Mouse (Mus musculus) megakaryocyte, embryonic 14.5 days (primary cell): ENCODE data around the gene Fmo5. TPM values are rescaled to one million over a fixed set of nuclear protein-coding genes. Genes with fewer than 3 reads are reported as not detected.

Experiments
- H3K27me3 ChIP-seq: replicated peaks from 2 replicates; pipeline ENCODE3; 2012; ENCODE audit warnings: inconsistent platforms
- H3K36me3 ChIP-seq: replicated peaks from 2 replicates; pipeline ENCODE3; 2012; ENCODE audit warnings: low read length, inconsistent platforms, mixed read lengths
- H3K4me1 ChIP-seq: 2 replicates; pipeline ENCODE4 v1.6.1; 2012; ENCODE audit warnings: inconsistent platforms
- H3K4me3 ChIP-seq: replicated peaks from 2 replicates; pipeline ENCODE3; 2012; ENCODE audit warnings: moderate library complexity, mild to moderate bottlenecking, inconsistent platforms
- H3K9me3 ChIP-seq: 2 replicates; pipeline ENCODE4 v1.6.1; 2012; ENCODE audit warnings: inconsistent platforms
- FLI1 ChIP-seq: IDR thresholded peaks from 2 replicates; pipeline ENCODE4 v1.6.1; 2012; ENCODE audit warnings: low read length, inconsistent platforms, mixed read lengths
- GATA1 ChIP-seq: IDR thresholded peaks from 3 replicates; pipeline ENCODE4 v1.6.1; 2012; ENCODE audit warnings: mixed read lengths, low read length, inconsistent platforms, borderline replicate concordance
- polyA plus RNA-seq: library from polyadenylated mRNA; stranded (reverse); fragments of >175 nt; gene quantifications from 2 replicates; pipeline ENCODE4 v1.2.3, GENCODE M21; 2012; ENCODE audit warnings: low replicate concordance; ENCODE audit not compliant: insufficient read depth

The Fmo5 gene
- polyA plus RNA-seq, 1 experiment = 0.96 TPM

GRCm38 (mm10) chr3:97691443-97692017 is 62.9 kb downstream of the Fmo5 start:
- TF ChIP-seq GATA1 = no peak
- no peak for TF ChIP-seq FLI1
- H3K4me1 ChIP-seq = no peaks in the 10 kb centered on the region; the same call in 1 of the 2 replicates
- no peak overlapping the region for H3K4me3 ChIP-seq

GRCm38 (mm10) chr3:97693806-97694205 is 65.2 kb downstream of the Fmo5 start:
- no peak for TF ChIP-seq GATA1
- no peak for TF ChIP-seq FLI1
- Histone ChIP-seq H3K4me3 (no peak overlapping the region), H3K27me3 (peaks cover 45% of the 10 kb centered on the region), H3K36me3 (no peaks in the 10 kb centered on the region), H3K9me3 (no peaks in the 10 kb centered on the region), H3K4me1 (no peaks in the 10 kb centered on the region; the same call in 1 of the 2 replicates)

More at GRCm38 (mm10) chr3:97691443-97692017, 62.9 kb downstream of the Fmo5 start:
- Histone ChIP-seq H3K27me3 (peaks cover 51% of the 10 kb centered on the region), H3K9me3 (no peaks in the 10 kb centered on the region), H3K36me3 (no peaks in the 10 kb centered on the region)

GRCm38 (mm10) chr3:97696866-97697265 is 68.3 kb downstream of the Fmo5 start:
- TF ChIP-seq FLI1 = no peak
- no peak for TF ChIP-seq GATA1
- no peaks in the 10 kb centered on the region for H3K36me3 ChIP-seq
- peaks cover 47% of the 10 kb centered on the region for H3K27me3 ChIP-seq
- H3K4me1 ChIP-seq = no peaks in the 10 kb centered on the region
- no peaks in the 10 kb centered on the region for H3K9me3 ChIP-seq
- H3K4me3 ChIP-seq = no peak overlapping the region

- Histone ChIP-seq H3K9me3 (no peaks in the 10 kb centered on the region), H3K4me1 (no peaks in the 10 kb centered on the region), H3K27me3 (peaks cover 45% of the 10 kb centered on the region), H3K36me3 (no peaks in the 10 kb centered on the region), H3K4me3 (no peak overlapping the region)
- TF ChIP-seq FLI1 (no peak), GATA1 (no peak)
Observed at GRCm38 (mm10) chr3:97697291-97697690, 68.7 kb downstream of the Fmo5 start.

GRCm38 (mm10) chr3:97699061-97699460 is 70.5 kb downstream of the Fmo5 start:
- Histone ChIP-seq H3K4me1 (no peaks in the 10 kb centered on the region), H3K9me3 (no peaks in the 10 kb centered on the region), H3K36me3 (no peaks in the 10 kb centered on the region), H3K4me3 (no peak overlapping the region), H3K27me3 (peaks cover 38% of the 10 kb centered on the region)
- no peak for TF ChIP-seq GATA1
- no peak for TF ChIP-seq FLI1

- Histone ChIP-seq H3K27me3 (peaks cover 33% of the 10 kb centered on the region), H3K9me3 (no peaks in the 10 kb centered on the region), H3K4me3 (no peak overlapping the region), H3K36me3 (no peaks in the 10 kb centered on the region), H3K4me1 (no peaks in the 10 kb centered on the region)
- TF ChIP-seq FLI1 (no peak), GATA1 (no peak)
Observed at GRCm38 (mm10) chr3:97701198-97701597, 72.6 kb downstream of the Fmo5 start.

GRCm38 (mm10) chr3:97702448-97703080 is 74.0 kb downstream of the Fmo5 start:
- H3K27me3 ChIP-seq = peaks cover 32% of the 10 kb centered on the region
- no peak overlapping the region for H3K4me3 ChIP-seq
- TF ChIP-seq FLI1 (no peak), GATA1 (no peak)

More at GRCm38 (mm10) chr3:97702448-97703080, 74.0 kb downstream of the Fmo5 start:
- Histone ChIP-seq H3K9me3 (no peaks in the 10 kb centered on the region), H3K4me1 (no peaks in the 10 kb centered on the region), H3K36me3 (no peaks in the 10 kb centered on the region)

Other genes with a start within 250 kb of the Fmo5 start
- 0.12 TPM in 1 of 2 replicates, not detected in the other for gene Olfr1402, start 206.8 kb upstream of the Fmo5 start, polyA plus RNA-seq
- 3.5 TPM in 1 of 2 replicates, not detected in the other for gene Chd1l, start 18.6 kb upstream of the Fmo5 start, polyA plus RNA-seq
- 1.4 and 2.2 TPM in 2 replicates for gene Prkab2, start 29.4 kb downstream of the Fmo5 start, polyA plus RNA-seq
- not detected in 2 replicates for gene Gm17651, start 45.9 kb downstream of the Fmo5 start, polyA plus RNA-seq